Mouse (Mus musculus): ENCODE measurements at regions not wholly inside any gene's neighbourhood (a gene's known extent, or its start where the extent isn't known, plus 50 kb on each side); places are given as distances from the start of the nearest gene placed in this dataset.

DNA sequence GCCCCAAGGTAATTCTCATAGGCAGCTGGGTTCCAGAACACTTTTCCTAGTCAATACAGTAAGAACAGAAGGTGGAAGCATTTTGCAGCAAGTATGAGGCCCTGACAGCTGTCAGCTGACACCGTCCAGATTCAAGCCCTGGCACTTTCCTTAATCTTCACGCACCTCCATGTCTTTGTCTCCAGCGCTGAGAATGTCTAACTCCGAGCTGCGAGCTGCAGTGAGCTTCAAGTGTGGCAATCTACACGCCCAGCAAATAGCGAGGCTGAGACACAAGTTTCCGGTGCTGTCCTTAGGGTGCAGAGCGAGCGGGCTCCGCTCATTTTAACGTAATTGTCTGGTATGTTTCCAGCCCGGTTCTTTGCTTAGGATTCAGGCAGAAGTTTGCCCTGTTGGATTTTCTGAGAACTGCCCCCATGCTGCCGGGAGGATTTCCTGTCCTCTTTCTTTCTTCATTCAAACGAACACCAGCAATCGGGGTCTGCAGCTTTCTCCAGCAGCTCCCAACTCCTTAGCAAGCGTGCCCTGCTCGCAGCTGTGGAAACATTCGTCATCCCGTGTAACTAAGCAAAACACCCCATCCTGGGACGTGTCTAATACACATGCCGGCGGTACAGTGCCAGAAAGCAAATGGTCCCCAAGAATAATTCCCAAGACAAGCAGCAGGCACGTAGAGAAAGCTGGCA lies 54.5 kb downstream of the Irx3 start:
- ATAC-seq (ENCODE audit: low FRiP score) (no peak), DNase-seq (ENCODE audit: low spot score) (peak; percentile 32)
- Histone ChIP-seq H3K4me3 (ENCODE audit: low read depth, low read length) (no peak overlapping the region), H3K4me1 (replicated peaks; ENCODE audit: control insufficient read depth, insufficient read depth, low read length) (no peaks in the 10 kb centered on the region; the same call in 1 of the 2 replicates), H3K27me3 (ENCODE audit: control insufficient read depth, insufficient read depth, low read length) (no peaks in the 10 kb centered on the region), H3K36me3 (ENCODE audit: control insufficient read depth, insufficient read depth, low read length) (no peaks in the 10 kb centered on the region), H3K4me2 (replicated peaks; ENCODE audit: low read depth, low read length) (no peak overlapping the region), H3K27ac (ENCODE audit: low read depth, low read length) (no peak overlapping the region), H3K9me3 (ENCODE audit: control insufficient read depth, low read length) (no peaks in the 10 kb centered on the region), H3K9ac (ENCODE audit: low read depth, low read length) (no peak overlapping the region)
- WGBS: 64% methylated on average over 24 of the region's 24 CpGs

DNA sequence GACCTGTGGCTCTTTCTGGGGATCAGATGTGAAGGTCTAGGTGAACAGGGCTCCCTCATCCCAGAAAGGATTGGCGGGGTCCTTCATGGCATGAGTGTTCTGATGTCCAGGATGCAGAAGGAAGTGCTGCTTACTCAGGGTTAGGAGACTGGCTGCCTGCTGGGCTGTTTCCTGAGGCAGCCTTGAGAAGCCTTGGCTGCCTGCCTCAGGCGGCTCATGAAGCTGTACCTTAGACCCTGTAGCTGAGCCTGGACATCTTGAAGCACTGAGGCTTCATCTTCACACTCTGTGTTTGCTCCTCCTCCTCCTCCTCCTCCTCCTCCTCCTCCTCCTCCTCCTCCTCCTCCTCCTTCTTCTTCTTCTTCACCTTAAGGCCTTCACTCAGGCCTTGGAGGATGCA lies 77.2 kb downstream of the Irx3 start:
- Histone ChIP-seq H3K4me2 (replicated peaks; ENCODE audit: low read depth, low read length) (no peak overlapping the region), H3K27me3 (ENCODE audit: control insufficient read depth, insufficient read depth, low read length) (no peaks in the 10 kb centered on the region), H3K9me3 (ENCODE audit: control insufficient read depth, low read length) (no peaks in the 10 kb centered on the region), H3K4me3 (ENCODE audit: low read depth, low read length) (no peak overlapping the region), H3K36me3 (ENCODE audit: control insufficient read depth, insufficient read depth, low read length) (no peaks in the 10 kb centered on the region), H3K9ac (ENCODE audit: low read depth, low read length) (no peak overlapping the region), H3K27ac (ENCODE audit: low read depth, low read length) (no peak overlapping the region), H3K4me1 (replicated peaks; ENCODE audit: control insufficient read depth, insufficient read depth, low read length) (no peaks in the 10 kb centered on the region)
- no peak for DNase-seq (ENCODE audit: low spot score)
- 59% methylated on average over 2 of the region's 2 CpGs for WGBS
- ATAC-seq (ENCODE audit: low FRiP score): no peak

Data from hindbrain, embryonic 11.5 days (tissue).